Mouse (Mus musculus) hematopoietic stem cell, adult 5-6 weeks (primary cell): ENCODE measurements around the gene Lzic. TPM values are rescaled to one million over a fixed set of nuclear protein-coding genes. Genes with fewer than 3 reads are reported as not detected.
"Not testable (repeated sequence)": the region's sequence is repeated elsewhere in the genome, so short reads cannot be mapped to it uniquely, and the experiment has no call there.

ENCODE experiments used
- ATAC-seq, 2 experiments: fragments of 125-278 bp in 1 of 2; replicated peaks in 1 of 2; 2 replicates each; pipeline ENCODE4 v1.8.0; 2016 to 2017; ENCODE audit warnings: inconsistent platforms in 2 of 2, mild to moderate bottlenecking in 2 of 2, moderate number of reproducible peaks in 2 of 2, low read depth in 1 of 2, moderate TSS enrichment in 1 of 2; ENCODE audit not compliant: low FRiP score in 2 of 2, poor library complexity in 2 of 2, severe bottlenecking in 2 of 2, insufficient read depth in 1 of 2, low TSS enrichment in 1 of 2
- total RNA-seq: library from RNA; stranded (forward); fragments of 172-1452, 232-1000 nt; gene quantifications from 2 replicates; pipeline ENCODE4 v1.2.3, GENCODE M21; 2017

Lzic gene
- 72.9 and 87.1 TPM in 2 replicates for total RNA-seq

- peak; percentile 97 to 99 for ATAC-seq
Measured at GRCm38 (mm10) chr4:149485053-149485824, at the start of gene Lzic, which contains the start of gene Nmnat1. Lzic (plus strand) TSS chr4:149485229. Nmnat1 (minus strand) TSS chr4:149485202.

- ATAC-seq: no peak
Measured at GRCm38 (mm10) chr4:149440576-149440975, 44.5 kb upstream of the Lzic start.

GRCm38 (mm10) chr4:149442436-149442835, 42.6 kb upstream of the Lzic start:
- ATAC-seq: no peak

GRCm38 (mm10) chr4:149444465-149444864, 40.6 kb upstream of the Lzic start:
- ATAC-seq: no peak

- ATAC-seq: peak; percentile 99
Measured at GRCm38 (mm10) chr4:149444964-149445701, 39.9 kb upstream of the Lzic start.

- peak in 1 of 2 experiments; percentile 33; a peak in 1 of 4 replicates for ATAC-seq
Measured at GRCm38 (mm10) chr4:149445868-149446267, 39.2 kb upstream of the Lzic start.

- ATAC-seq: no peak
Measured at GRCm38 (mm10) chr4:149446309-149446708, 38.7 kb upstream of the Lzic start.

- ATAC-seq: no peak
Measured at GRCm38 (mm10) chr4:149450636-149451035, 34.4 kb upstream of the Lzic start.

- no peak for ATAC-seq
Measured at GRCm38 (mm10) chr4:149453656-149454055, 31.4 kb upstream of the Lzic start.

GRCm38 (mm10) chr4:149454263-149454662, 30.8 kb upstream of the Lzic start:
- no peak for ATAC-seq

- no peak for ATAC-seq
Measured at GRCm38 (mm10) chr4:149454879-149455278, 30.1 kb upstream of the Lzic start, which contains the start of gene Rbp7. Rbp7 (minus strand) TSS chr4:149454978.

- peak; percentile 70 to 84 for ATAC-seq
Measured at GRCm38 (mm10) chr4:149457163-149457562, 27.9 kb upstream of the Lzic start.

- no peak for ATAC-seq
Measured at GRCm38 (mm10) chr4:149457831-149458430, 27.1 kb upstream of the Lzic start.

GRCm38 (mm10) chr4:149458526-149458925, 26.5 kb upstream of the Lzic start:
- ATAC-seq: no peak

- ATAC-seq: no peak
Measured at GRCm38 (mm10) chr4:149459425-149459824, 25.6 kb upstream of the Lzic start.

- not testable (repeated sequence) for ATAC-seq
Measured at GRCm38 (mm10) chr4:149460475-149460874, 24.6 kb upstream of the Lzic start.

- ATAC-seq: peak in 1 of 2 experiments; percentile 23; a peak in 1 of 4 replicates
Measured at GRCm38 (mm10) chr4:149461579-149462304, 23.3 kb upstream of the Lzic start.
